18 mouse cellular contexts compared by ENCODE assay signal in the genomic region with DNA sequence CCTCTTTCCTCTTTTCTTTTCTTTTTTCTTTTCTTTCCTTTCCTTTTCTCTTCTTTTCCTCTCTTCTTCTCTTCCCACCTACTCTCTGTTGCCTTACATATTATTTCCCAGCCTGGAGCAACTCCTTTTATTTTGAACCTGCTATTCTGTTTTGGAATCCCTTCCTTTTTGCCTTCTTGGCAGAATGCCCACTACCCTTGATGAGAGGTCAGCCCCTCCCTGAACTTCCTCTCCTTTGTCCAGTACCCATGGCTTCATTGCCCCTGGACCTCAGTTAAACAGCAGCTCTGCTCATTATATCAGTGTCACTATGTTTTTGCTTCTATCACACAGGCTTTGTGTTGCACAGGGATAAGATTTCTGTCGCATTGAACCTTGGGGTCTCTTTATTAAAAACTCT.
DNase-seq lines count a peak whose midpoint lies in the region; ATAC-seq lines count a peak whose summit lies in the region.
"Had no signal": no experiment of that assay in that cellular context is flagged by ENCODE, and none has a peak within 500 bp of the region (broad histone marks: within the 10 kb centered on the region; RNA-seq: fewer than 3 reads in every experiment).

No protein-coding gene starts in this region.

- no peaks in the 10 kb centered on the region for H3K9me3 ChIP-seq in heart, embryonic 11.5 days (replicated peaks; ENCODE audit: control insufficient read depth, low read length)
- H3K9me3 ChIP-seq: hindbrain, embryonic 15.5 days; intestine, embryonic 15.5 days; neural tube, embryonic 13.5 days had no signal

- H3K9ac ChIP-seq in heart, embryonic 11.5 days (ENCODE audit: low read depth, low read length) = no peak overlapping the region
- H3K9ac ChIP-seq: hindbrain, embryonic 15.5 days; intestine, embryonic 15.5 days; liver, embryonic 14.5 days; neural tube, embryonic 13.5 days had no signal

- H3K27me3 ChIP-seq in heart, embryonic 11.5 days (ENCODE audit: control insufficient read depth, insufficient read depth, low read length) = no peaks in the 10 kb centered on the region
- H3K27me3 ChIP-seq: hindbrain, embryonic 15.5 days; intestine, embryonic 15.5 days; neural tube, embryonic 13.5 days had no signal

- no peak overlapping the region for H3K27ac ChIP-seq in heart, embryonic 11.5 days (ENCODE audit: low read depth, low read length)
- H3K27ac ChIP-seq: hindbrain, embryonic 15.5 days; intestine, embryonic 15.5 days; liver, embryonic 14.5 days; macrophage; neural tube, embryonic 13.5 days had no signal

- H3K36me3 ChIP-seq in heart, embryonic 11.5 days (ENCODE audit: control insufficient read depth, insufficient read depth, low read length) = no peaks in the 10 kb centered on the region
- H3K36me3 ChIP-seq: hindbrain, embryonic 15.5 days; intestine, embryonic 15.5 days; neural tube, embryonic 13.5 days had no signal

- peak; percentile 7 to 23 for DNase-seq in heart, adult 18-20 months
- peak; percentile 52 for DNase-seq in kidney, postnatal 14 days
- no peak for DNase-seq in kidney, adult 11 months
- DNase-seq in kidney, postnatal 36 days = peak; percentile 5 to 11
- DNase-seq in lung, postnatal 36 days = peak; percentile 75
- no peak for DNase-seq in Muller cell, postnatal 12 days (ENCODE audit: inconsistent ontology term)
- no peak for DNase-seq in neural tube, embryonic 10.5 days (ENCODE audit: extremely low spot score, low spot score)
- DNase-seq: adrenal gland, adult 8-10 months; cerebellum, adult 11-12 months; cerebellum, postnatal 14 days; embryo, embryonic 11 days had no signal

- no peak for ATAC-seq in heart, embryonic 11.5 days (replicated peaks; ENCODE audit: insufficient number of reproducible peaks, low FRiP score, low TSS enrichment)
- ATAC-seq: intestine, embryonic 15.5 days had no signal

- H3K4me1 ChIP-seq in heart, embryonic 11.5 days (ENCODE audit: control insufficient read depth, insufficient read depth, low read length) = no peaks in the 10 kb centered on the region

- H3K4me2 ChIP-seq in heart, embryonic 11.5 days = no peak overlapping the region
- H3K4me2 ChIP-seq: hindbrain, embryonic 15.5 days; intestine, embryonic 15.5 days; midbrain, embryonic 11.5 days; neural tube, embryonic 13.5 days had no signal

- 47% methylated on average over 1 of the region's 1 CpGs for whole genome bisulfite sequencing in heart, embryonic 11.5 days (ENCODE audit: insufficient replicate concordance)

- H3K4me3 ChIP-seq in heart, embryonic 11.5 days (ENCODE audit: low read depth, low read length) = no peak overlapping the region
- H3K4me3 ChIP-seq: hindbrain, embryonic 15.5 days; intestine, embryonic 15.5 days; neural tube, embryonic 13.5 days had no signal

Comparison
In these comparisons a context has a peak if more than half of its experiments do, and no peak if none do; other contexts are left out.
1. DNase-seq: peak in heart, adult 18-20 months (2 of 2), kidney, postnatal 14 days (single experiment), kidney, postnatal 36 days (2 of 2) and lung, postnatal 36 days (single experiment); none in kidney, adult 11 months (single experiment), Muller cell, postnatal 12 days (single experiment) and neural tube, embryonic 10.5 days (single experiment).